Mouse (Mus musculus): ENCODE measurements around the gene Proser3. TPM values are rescaled to one million over a fixed set of nuclear protein-coding genes. Genes with fewer than 3 reads are reported as not detected.

Gene Proser3
- polyA plus RNA-seq, 1 experiment from 2014 or later, result 5.2 TPM

DNA sequence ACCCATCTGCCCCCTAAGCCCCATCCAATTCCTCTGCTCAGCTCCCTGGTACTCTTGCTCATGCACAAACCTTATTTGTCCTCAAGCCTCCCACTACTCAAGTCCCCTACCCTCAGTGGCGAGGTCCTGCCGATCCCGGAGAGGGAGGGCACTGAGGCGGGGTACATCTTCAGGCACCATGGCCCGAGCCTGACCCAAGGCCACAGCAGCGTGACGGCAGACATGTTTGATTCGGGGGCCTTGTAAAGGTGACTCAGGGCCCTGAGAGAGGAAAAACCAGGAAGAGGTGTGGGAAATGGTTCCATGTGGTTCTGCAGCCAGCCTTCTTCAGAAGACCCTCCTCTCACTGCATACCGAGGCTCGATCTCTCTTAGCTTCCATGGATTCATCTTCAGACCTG lies 32.2 kb upstream of the Proser3 start:
- ATAC-seq (replicated peaks; ENCODE audit: low FRiP score, low read depth), result no peak
- Histone ChIP-seq H3K4me2 (ENCODE audit: low read length) (no peak overlapping the region), H3K9me3 (replicated peaks; ENCODE audit: low read length) (no peaks in the 10 kb centered on the region), H3K4me3 (replicated peaks; ENCODE audit: low read depth, low read length) (no peak overlapping the region), H3K9ac (ENCODE audit: low read depth, low read length) (no peak overlapping the region), H3K36me3 (ENCODE audit: insufficient read depth, low read length) (peaks cover 65% of the 10 kb centered on the region), H3K27me3 (ENCODE audit: insufficient read depth, low read length) (no peaks in the 10 kb centered on the region), H3K4me1 (replicated peaks; ENCODE audit: insufficient read depth, low read length) (peaks cover 6% of the 10 kb centered on the region; the same call in 1 of the 2 replicates), H3K27ac (no peak overlapping the region)
- DNase-seq (ENCODE audit: low spot score), result no peak
- WGBS, result 89% methylated on average over 10 of the region's 10 CpGs
- TF ChIP-seq CTCF (IDR thresholded peaks at IDR 0.05; ENCODE audit: low read depth), result no peak

GRCm38 (mm10) chr7:30581547-30581946 lies 29.4 kb upstream of the Proser3 start:
- H3K4me3 ChIP-seq (replicated peaks; ENCODE audit: low read depth, low read length), result no peak overlapping the region
- no peaks in the 10 kb centered on the region for H3K4me1 ChIP-seq (replicated peaks; ENCODE audit: insufficient read depth, low read length)
- H3K9ac ChIP-seq (ENCODE audit: low read depth, low read length), result no peak overlapping the region
- TF ChIP-seq CTCF (IDR thresholded peaks at IDR 0.05; ENCODE audit: low read depth), result no peak
- H3K9me3 ChIP-seq (replicated peaks; ENCODE audit: low read length), result no peaks in the 10 kb centered on the region
- peaks cover 89% of the 10 kb centered on the region for H3K36me3 ChIP-seq (ENCODE audit: insufficient read depth, low read length)
- H3K27me3 ChIP-seq (ENCODE audit: insufficient read depth, low read length), result no peaks in the 10 kb centered on the region
- no peak for DNase-seq (ENCODE audit: low spot score)
- ATAC-seq (replicated peaks; ENCODE audit: low FRiP score, low read depth), result peak; percentile 61
- no peak overlapping the region for H3K27ac ChIP-seq
- WGBS, result 85% methylated on average over 16 of the region's 16 CpGs
- H3K4me2 ChIP-seq (ENCODE audit: low read length), result no peak overlapping the region

DNA sequence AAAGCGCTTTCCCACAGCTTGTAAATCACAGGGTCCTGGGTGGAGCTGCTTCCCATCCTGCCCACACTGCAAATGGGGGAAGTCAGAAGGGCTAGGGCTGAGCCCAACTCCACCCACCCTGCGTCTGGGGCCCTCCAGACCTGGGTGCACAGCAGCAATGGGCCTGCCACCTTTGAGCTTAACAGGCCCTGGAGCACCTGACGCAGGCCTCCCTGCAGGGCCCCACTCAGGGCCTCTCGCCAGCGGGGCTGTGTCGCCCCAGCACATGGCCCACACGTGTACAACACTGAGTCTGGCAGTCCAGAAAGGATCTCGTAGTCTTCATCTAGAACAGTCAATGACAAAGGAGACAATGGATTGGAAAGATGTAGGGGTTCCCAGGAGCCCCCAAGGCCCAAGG lies 27.9 kb upstream of the Proser3 start:
- DNase-seq (ENCODE audit: low spot score) (no peak), ATAC-seq (replicated peaks; ENCODE audit: low FRiP score, low read depth) (no peak)
- H3K36me3 ChIP-seq (ENCODE audit: insufficient read depth, low read length), result peaks cover 94% of the 10 kb centered on the region
- no peak overlapping the region for H3K4me2 ChIP-seq (ENCODE audit: low read length)
- no peak overlapping the region for H3K9ac ChIP-seq (ENCODE audit: low read depth, low read length)
- H3K27me3 ChIP-seq (ENCODE audit: insufficient read depth, low read length), result no peaks in the 10 kb centered on the region
- no peaks in the 10 kb centered on the region for H3K4me1 ChIP-seq (replicated peaks; ENCODE audit: insufficient read depth, low read length)
- TF ChIP-seq CTCF (IDR thresholded peaks at IDR 0.05; ENCODE audit: low read depth), result no peak
- 93% methylated on average over 8 of the region's 8 CpGs for WGBS
- no peak overlapping the region for H3K27ac ChIP-seq
- no peaks in the 10 kb centered on the region for H3K9me3 ChIP-seq (replicated peaks; ENCODE audit: low read length)
- H3K4me3 ChIP-seq (replicated peaks; ENCODE audit: low read depth, low read length), result no peak overlapping the region

DNA sequence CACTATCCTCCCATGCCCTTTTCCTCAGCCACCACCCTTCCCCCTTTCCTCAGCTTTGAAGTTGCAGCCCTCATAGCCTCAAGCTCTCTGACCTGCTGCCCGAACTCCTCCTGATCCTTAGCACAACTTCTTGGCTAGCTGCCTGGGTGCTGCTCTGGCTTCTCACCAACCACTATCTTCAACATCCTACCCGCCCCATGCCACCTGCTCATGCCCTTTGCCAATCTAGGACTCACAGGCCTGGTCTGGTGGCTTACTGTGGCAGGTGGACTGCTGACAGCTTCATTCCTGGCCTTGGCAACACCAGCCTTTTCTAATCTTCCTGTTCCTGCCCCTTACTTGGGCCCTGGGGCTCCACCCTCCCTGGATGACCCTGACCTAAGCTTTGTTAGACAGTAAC lies 20.9 kb upstream of the Proser3 start:
- WGBS, result 78% methylated on average over 2 of the region's 2 CpGs
- no peak overlapping the region for H3K27ac ChIP-seq
- no peaks in the 10 kb centered on the region for H3K27me3 ChIP-seq (ENCODE audit: insufficient read depth, low read length)
- H3K9ac ChIP-seq (ENCODE audit: low read depth, low read length), result no peak overlapping the region
- ATAC-seq (replicated peaks; ENCODE audit: low FRiP score, low read depth) (no peak), DNase-seq (ENCODE audit: low spot score) (no peak)
- TF ChIP-seq CTCF (IDR thresholded peaks at IDR 0.05; ENCODE audit: low read depth), result no peak
- no peaks in the 10 kb centered on the region for H3K4me1 ChIP-seq (replicated peaks; ENCODE audit: insufficient read depth, low read length)
- no peaks in the 10 kb centered on the region for H3K9me3 ChIP-seq (replicated peaks; ENCODE audit: low read length)
- H3K4me3 ChIP-seq (replicated peaks; ENCODE audit: low read depth, low read length), result no peak overlapping the region
- peaks cover 89% of the 10 kb centered on the region for H3K36me3 ChIP-seq (ENCODE audit: insufficient read depth, low read length)
- H3K4me2 ChIP-seq (ENCODE audit: low read length), result no peak overlapping the region

DNA sequence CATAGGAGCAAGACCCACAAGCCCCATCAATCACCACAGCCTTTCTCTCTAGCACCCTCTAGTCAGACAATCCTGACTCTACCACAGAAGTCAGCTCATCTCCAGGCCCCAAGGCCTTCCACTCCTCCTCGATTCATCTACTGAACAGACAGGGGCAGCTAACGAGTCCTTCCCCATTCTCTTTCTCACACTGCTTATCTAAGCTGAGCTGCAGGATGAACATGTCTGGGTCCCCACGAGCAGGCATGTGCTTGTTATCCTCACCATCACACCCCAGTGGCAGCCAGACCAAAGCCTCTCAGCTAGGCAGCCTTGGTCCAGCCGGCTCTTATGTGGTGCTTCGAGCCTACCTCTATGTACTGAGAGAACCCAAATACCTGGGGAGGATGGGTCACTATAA lies 20.3 kb upstream of the Proser3 start:
- no peaks in the 10 kb centered on the region for H3K4me1 ChIP-seq (replicated peaks; ENCODE audit: insufficient read depth, low read length)
- no peak overlapping the region for H3K9ac ChIP-seq (ENCODE audit: low read depth, low read length)
- peaks cover 83% of the 10 kb centered on the region for H3K36me3 ChIP-seq (ENCODE audit: insufficient read depth, low read length)
- H3K9me3 ChIP-seq (replicated peaks; ENCODE audit: low read length), result no peaks in the 10 kb centered on the region
- no peak overlapping the region for H3K4me3 ChIP-seq (replicated peaks; ENCODE audit: low read depth, low read length)
- WGBS, result 86% methylated on average over 5 of the region's 5 CpGs
- no peak for DNase-seq (ENCODE audit: low spot score)
- no peak overlapping the region for H3K4me2 ChIP-seq (ENCODE audit: low read length)
- H3K27ac ChIP-seq, result no peak overlapping the region
- TF ChIP-seq CTCF (IDR thresholded peaks at IDR 0.05; ENCODE audit: low read depth), result no peak
- ATAC-seq (replicated peaks; ENCODE audit: low FRiP score, low read depth), result no peak
- no peaks in the 10 kb centered on the region for H3K27me3 ChIP-seq (ENCODE audit: insufficient read depth, low read length)

- 84% methylated on average over 11 of the region's 11 CpGs for WGBS
- ATAC-seq (replicated peaks; ENCODE audit: low FRiP score, low read depth), result no peak
- no peak overlapping the region for H3K4me2 ChIP-seq (ENCODE audit: low read length)
- no peak for DNase-seq (ENCODE audit: low spot score)
- no peak for TF ChIP-seq CTCF (IDR thresholded peaks at IDR 0.05; ENCODE audit: low read depth)
- no peak overlapping the region for H3K27ac ChIP-seq
- no peaks in the 10 kb centered on the region for H3K27me3 ChIP-seq (ENCODE audit: insufficient read depth, low read length)
- no peak overlapping the region for H3K9ac ChIP-seq (ENCODE audit: low read depth, low read length)
- H3K4me3 ChIP-seq (replicated peaks; ENCODE audit: low read depth, low read length), result no peak overlapping the region
- no peaks in the 10 kb centered on the region for H3K9me3 ChIP-seq (replicated peaks; ENCODE audit: low read length)
- peaks cover 47% of the 10 kb centered on the region for H3K36me3 ChIP-seq (ENCODE audit: insufficient read depth, low read length)
- no peaks in the 10 kb centered on the region for H3K4me1 ChIP-seq (replicated peaks; ENCODE audit: insufficient read depth, low read length)
These were observed 15.5 kb upstream of the Proser3 start for GRCm38 (mm10) chr7:30567555-30567954.

DNA sequence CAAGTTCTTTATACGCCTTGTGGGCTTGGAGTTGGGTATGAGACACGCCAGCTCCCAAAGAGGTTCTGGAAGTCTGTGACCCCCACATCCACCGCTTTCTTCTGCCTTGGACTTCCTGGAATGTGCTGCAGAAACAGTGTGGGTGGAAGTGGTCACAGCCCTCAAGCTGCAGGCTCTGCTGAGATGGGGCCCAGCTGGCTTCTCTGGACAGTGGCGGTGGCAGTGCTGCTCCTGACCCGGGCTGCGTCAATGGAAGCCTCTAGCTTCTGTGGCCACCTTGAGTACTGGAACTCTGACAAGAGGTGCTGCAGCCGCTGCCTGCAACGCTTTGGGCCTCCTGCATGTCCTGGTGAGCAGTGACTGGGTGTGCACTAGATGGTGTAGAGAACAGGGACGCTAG lies 13.9 kb upstream of the Proser3 start:
- no peak overlapping the region for H3K4me3 ChIP-seq (replicated peaks; ENCODE audit: low read depth, low read length)
- TF ChIP-seq CTCF (IDR thresholded peaks at IDR 0.05; ENCODE audit: low read depth), result no peak
- ATAC-seq (replicated peaks; ENCODE audit: low FRiP score, low read depth), result no peak
- H3K4me1 ChIP-seq (replicated peaks; ENCODE audit: insufficient read depth, low read length), result no peaks in the 10 kb centered on the region
- H3K27me3 ChIP-seq (ENCODE audit: insufficient read depth, low read length), result no peaks in the 10 kb centered on the region
- WGBS, result 73% methylated on average over 9 of the region's 9 CpGs
- DNase-seq (ENCODE audit: low spot score), result peak; percentile 48
- H3K36me3 ChIP-seq (ENCODE audit: insufficient read depth, low read length), result peaks cover 39% of the 10 kb centered on the region
- H3K9ac ChIP-seq (ENCODE audit: low read depth, low read length), result no peak overlapping the region
- no peak overlapping the region for H3K4me2 ChIP-seq (ENCODE audit: low read length)
- H3K27ac ChIP-seq, result no peak overlapping the region
- no peaks in the 10 kb centered on the region for H3K9me3 ChIP-seq (replicated peaks; ENCODE audit: low read length)
